ENCODE assay signal across 13 mouse cellular contexts in genomic region chr12:3787541-3787940, GRCm38 (mm10). TPM values are rescaled to one million over a fixed set of nuclear protein-coding genes. Genes with fewer than 3 reads are reported as not detected.
DNase-seq lines count a peak whose midpoint lies in the region; ATAC-seq and TF ChIP-seq lines count a peak whose summit lies in the region.
"Had no signal": no experiment of that assay in that cellular context is flagged by ENCODE, and none has a peak within 500 bp of the region (broad histone marks: within the 10 kb centered on the region; RNA-seq: fewer than 3 reads in every experiment).

No protein-coding gene starts in this region.

- 11% methylated on average over 1 of the region's 1 CpGs for WGBS in heart, embryonic 14.5 days
- WGBS in midbrain, embryonic 10.5 days = 46% methylated on average over 1 of the region's 1 CpGs
- WGBS in midbrain, embryonic 13.5 days = 71% methylated on average over 1 of the region's 1 CpGs
- WGBS in intestine, embryonic 15.5 days = 46% methylated on average over 1 of the region's 1 CpGs

- no peak overlapping the region for H3K9ac ChIP-seq in heart, embryonic 14.5 days (ENCODE audit: low read length)
- no peak overlapping the region for H3K9ac ChIP-seq in midbrain, embryonic 13.5 days (replicated peaks)
- H3K9ac ChIP-seq in intestine, embryonic 15.5 days = no peak overlapping the region

- no peak for ATAC-seq in heart, embryonic 14.5 days (ENCODE audit: insufficient number of reproducible peaks, insufficient read depth, low FRiP score, low read depth)
- no peak for ATAC-seq in midbrain, embryonic 13.5 days
- ATAC-seq in intestine, embryonic 15.5 days = no peak
- ATAC-seq: activated CD4-positive, CD25-positive, alpha-beta regulatory T cell, adult 4 months had no signal

- peaks cover 28 to 47% of the 10 kb centered on the region in 2 experiments for H3K4me1 ChIP-seq in heart, embryonic 14.5 days (ENCODE audit: control insufficient read depth in 2 of 2, insufficient read depth in 2 of 2, low read length in 2 of 2)
- peaks cover 71% of the 10 kb centered on the region for H3K4me1 ChIP-seq in midbrain, embryonic 10.5 days
- peaks cover 45% of the 10 kb centered on the region for H3K4me1 ChIP-seq in midbrain, embryonic 13.5 days (replicated peaks)
- H3K4me1 ChIP-seq in intestine, embryonic 15.5 days (replicated peaks) = peaks cover 65% of the 10 kb centered on the region

- peak overlapping the region; percentile 39 to 42; a peak in 2 of 4 replicates for H3K27ac ChIP-seq in heart, embryonic 14.5 days (replicated peaks in 1 of 2; ENCODE audit: control insufficient read depth in 1 of 2, insufficient read depth in 1 of 2, low read depth in 2 of 2, low read length in 2 of 2)
- peak overlapping the region; percentile 28 for H3K27ac ChIP-seq in midbrain, embryonic 10.5 days (replicated peaks)
- H3K27ac ChIP-seq in midbrain, embryonic 13.5 days = no peak overlapping the region
- H3K27ac ChIP-seq in intestine, embryonic 15.5 days = peak overlapping the region; percentile 10; the same call in 1 of the 2 replicates
- no peak overlapping the region for H3K27ac ChIP-seq in layer of hippocampus, adult 2 months
- no peak overlapping the region for H3K27ac ChIP-seq in gastrocnemius, adult 2 months

- intact Hi-C loops in gastrocnemius, adult 2 months (cut with DNase I) = loop anchor here (2.0 kb wide), 1 partner anchor 17 kb away; no protein-coding TSS in a partner anchor

- H3K27me3 ChIP-seq in heart, embryonic 14.5 days (ENCODE audit: control insufficient read depth, insufficient read depth, low read length) = no peaks in the 10 kb centered on the region
- no peaks in the 10 kb centered on the region; the same call in none of the 2 replicates for H3K27me3 ChIP-seq in midbrain, embryonic 10.5 days (ENCODE audit: low read depth, poor library complexity, severe bottlenecking)
- H3K27me3 ChIP-seq in midbrain, embryonic 13.5 days = 0 out of 2 replicates have a peak, but pooled peaks cover 3% of the 10 kb centered on the region
- no peaks in the 10 kb centered on the region for H3K27me3 ChIP-seq in intestine, embryonic 15.5 days (replicated peaks)
- H3K27me3 ChIP-seq: megakaryocyte, embryonic 14.5 days had no signal

- no peaks in the 10 kb centered on the region for H3K9me3 ChIP-seq in heart, embryonic 14.5 days (ENCODE audit: control insufficient read depth, low read length)
- no peaks in the 10 kb centered on the region for H3K9me3 ChIP-seq in midbrain, embryonic 10.5 days (replicated peaks)
- no peaks in the 10 kb centered on the region for H3K9me3 ChIP-seq in midbrain, embryonic 13.5 days
- H3K9me3 ChIP-seq in intestine, embryonic 15.5 days = no peaks in the 10 kb centered on the region
- H3K9me3 ChIP-seq: megakaryocyte, embryonic 14.5 days had no signal

- DNase-seq in heart, adult 11 months = no peak
- DNase-seq in midbrain, embryonic 10.5 days (ENCODE audit: low spot score) = no peak
- no peak for DNase-seq in layer of hippocampus, adult 2 months (ENCODE audit: low spot score in 2 of 2)
- DNase-seq in gastrocnemius, adult 2 months = no peak
- DNase-seq: kidney, adult 9 months; layer of hippocampus, adult 9-11 months; liver; thymus, postnatal 36 days had no signal

- no peak overlapping the region for H3K4me2 ChIP-seq in heart, embryonic 14.5 days (ENCODE audit: low read length)
- H3K4me2 ChIP-seq in midbrain, embryonic 13.5 days (replicated peaks) = no peak overlapping the region
- no peak overlapping the region for H3K4me2 ChIP-seq in intestine, embryonic 15.5 days (replicated peaks)

- no peak for TF ChIP-seq CTCF in layer of hippocampus, adult 2 months (conservative IDR thresholded peaks at IDR 0.05)
- no peak for TF ChIP-seq CTCF in gastrocnemius, adult 2 months (IDR thresholded peaks at IDR 0.05)

- no peaks in the 10 kb centered on the region for H3K36me3 ChIP-seq in heart, embryonic 14.5 days (ENCODE audit: control insufficient read depth, insufficient read depth, low read length)
- no peaks in the 10 kb centered on the region for H3K36me3 ChIP-seq in midbrain, embryonic 10.5 days
- H3K36me3 ChIP-seq in midbrain, embryonic 13.5 days = no peaks in the 10 kb centered on the region
- no peaks in the 10 kb centered on the region for H3K36me3 ChIP-seq in intestine, embryonic 15.5 days

- no peak overlapping the region for H3K4me3 ChIP-seq in heart, embryonic 14.5 days (ENCODE audit: control insufficient read depth in 1 of 2, insufficient read depth in 1 of 2, low read depth in 1 of 2, low read length in 2 of 2)
- H3K4me3 ChIP-seq in midbrain, embryonic 10.5 days = no peak overlapping the region
- H3K4me3 ChIP-seq in midbrain, embryonic 13.5 days (replicated peaks) = no peak overlapping the region
- no peak overlapping the region for H3K4me3 ChIP-seq in intestine, embryonic 15.5 days (replicated peaks)
- no peak overlapping the region for H3K4me3 ChIP-seq in layer of hippocampus, adult 2 months
- H3K4me3 ChIP-seq in gastrocnemius, adult 2 months = no peak overlapping the region
- H3K4me3 ChIP-seq: megakaryocyte, embryonic 14.5 days had no signal

RNA-seq across cellular contexts. Expression of gene Dnmt3a, which starts 18.3 kb away (rescaled TPM):
- 44.8 and 48.7 TPM in 2 replicates for polyA plus RNA-seq in heart, embryonic 14.5 days (2014; fragmentation: Nextera tagmentation; extraction: Ambion mirVana)
- polyA plus RNA-seq in midbrain, embryonic 10.5 days (2016; fragmentation: Nextera tagmentation; extraction: Ambion mirVana) = 92.2 and 115 TPM in 2 replicates
- polyA plus RNA-seq in midbrain, embryonic 13.5 days (2015; fragmentation: Nextera tagmentation; extraction: Ambion mirVana) = 111 and 124 TPM in 2 replicates
- 114 and 120 TPM in 2 replicates for polyA plus RNA-seq in intestine, embryonic 15.5 days (2015; fragmentation: Nextera tagmentation; extraction: Ambion mirVana)
- 10 to 100 TPM; 70.3 to 82.5 TPM for total RNA-seq in layer of hippocampus, adult 2 months (2021)
- total RNA-seq in gastrocnemius, adult 2 months (2021) = 10 to 100 TPM; 57.5 to 97.5 TPM

Comparison
In these comparisons a context has a peak if more than half of its experiments do, and no peak if none do; other contexts are left out.
1. H3K27ac ChIP-seq: peak in heart, embryonic 14.5 days (2 of 2), midbrain, embryonic 10.5 days (single experiment) and intestine, embryonic 15.5 days (single experiment); none in midbrain, embryonic 13.5 days (single experiment), layer of hippocampus, adult 2 months (single experiment) and gastrocnemius, adult 2 months (single experiment).